Mouse (Mus musculus) heart, postnatal 0 days (tissue): ENCODE measurements at regions not wholly inside any gene's neighbourhood (a gene's known extent, or its start where the extent isn't known, plus 50 kb on each side); places are given as distances from the start of the nearest gene placed in this dataset.

Experiments
- ATAC-seq: fragments of 200-750 bp; cut with Nextera tagmentation; 2 replicates; pipeline ENCODE4 v1.8.0; 2017; ENCODE audit warnings: low read depth, moderate number of reproducible peaks, moderate library complexity; ENCODE audit not compliant: insufficient read depth
- DNase-seq: peaks from one replicate; pipeline ENCODE4 v3.0.0-alpha.2; 2016; ENCODE audit warnings: low spot score
- H3K27ac ChIP-seq: fragments of 300-500 bp; sonication (generic); 2 replicates; pipeline ENCODE4 v1.5.1; 2014; ENCODE audit warnings: low read depth, mild to moderate bottlenecking
- H3K27me3 ChIP-seq: fragments of 300-500 bp; sonication (generic); 2 replicates; pipeline ENCODE4 v1.6.1; 2014; ENCODE audit warnings: low read length, mixed read lengths; ENCODE audit not compliant: control insufficient read depth, insufficient read depth
- H3K36me3 ChIP-seq: fragments of 300-500 bp; sonication (generic); replicated peaks from 2 replicates; pipeline ENCODE4 v1.6.1; 2014; ENCODE audit warnings: low read length, mixed read lengths; ENCODE audit not compliant: control insufficient read depth, insufficient read depth
- H3K4me1 ChIP-seq: fragments of 300-500 bp; sonication (generic); 2 replicates; pipeline ENCODE4 v1.6.1; 2014; ENCODE audit warnings: antibody characterized with exemption; ENCODE audit not compliant: control insufficient read depth, insufficient read depth
- H3K4me2 ChIP-seq: fragments of 300-500 bp; sonication (generic); 2 replicates; pipeline ENCODE4 v1.6.1; 2014; ENCODE audit warnings: low read depth, mild to moderate bottlenecking, low read length, moderate library complexity
- H3K4me3 ChIP-seq: fragments of 300-500 bp; sonication (generic); 2 replicates; pipeline ENCODE4 v1.5.1; 2014; ENCODE audit warnings: low read depth, low read length
- H3K9ac ChIP-seq: fragments of 300-500 bp; sonication (generic); replicated peaks from 2 replicates; pipeline ENCODE4 v1.6.1; 2014; ENCODE audit warnings: low read depth, low read length, mixed read lengths
- H3K9me3 ChIP-seq: fragments of 300-500 bp; sonication (generic); replicated peaks from 2 replicates; pipeline ENCODE4 v1.6.1; 2016; ENCODE audit warnings: low read length; ENCODE audit not compliant: control insufficient read depth
- CTCF ChIP-seq: IDR thresholded peaks from 2 replicates; pipeline ENCODE4 v1.5.1; 2016; ENCODE audit warnings: antibody characterized with exemption, control low read depth, low read depth
- EP300 ChIP-seq: IDR thresholded peaks from 2 replicates; pipeline ENCODE4 v1.6.1; 2016; ENCODE audit warnings: antibody characterized with exemption, low read depth
- WGBS: fragments of 180-500 bp; shearing (Covaris S2); extraction: QIAGEN DNeasy Blood & Tissue Kit; methylation state at CpG from one replicate; pipeline ENCODE4 v1.1.7; 2014; 5-methylcytosine and 5-hydroxymethylcytosine counted together

- Histone ChIP-seq H3K4me2 (no peak overlapping the region), H3K4me1 (peaks cover 10% of the 10 kb centered on the region), H3K27ac (no peak overlapping the region), H3K27me3 (no peaks in the 10 kb centered on the region), H3K9me3 (no peaks in the 10 kb centered on the region), H3K36me3 (no peaks in the 10 kb centered on the region), H3K4me3 (no peak overlapping the region), H3K9ac (no peak overlapping the region)
- no peak for TF ChIP-seq EP300
- DNase-seq (no peak), ATAC-seq (no peak)
- 46% methylated on average over 2 of the region's 2 CpGs for WGBS
Measured at GRCm38 (mm10) chr15:36900940-36901339, 106.6 kb downstream of the Zfp706 start.

- ATAC-seq, result no peak
- no peak overlapping the region for H3K4me3 ChIP-seq
- H3K36me3 ChIP-seq, result no peaks in the 10 kb centered on the region
- H3K4me2 ChIP-seq, result no peak overlapping the region
- no peaks in the 10 kb centered on the region for H3K9me3 ChIP-seq
- no peaks in the 10 kb centered on the region for H3K27me3 ChIP-seq
- 71% methylated on average over 2 of the region's 2 CpGs for WGBS
- no peak overlapping the region for H3K27ac ChIP-seq
- no peak overlapping the region for H3K9ac ChIP-seq
- peaks cover 10% of the 10 kb centered on the region for H3K4me1 ChIP-seq
- no peak for DNase-seq
- no peak for TF ChIP-seq EP300
- TF ChIP-seq CTCF, result no peak
Measured at GRCm38 (mm10) chr15:36899882-36900281, 107.7 kb downstream of the Zfp706 start.

GRCm38 (mm10) chr15:36898857-36899523, 108.6 kb downstream of the Zfp706 start:
- Histone ChIP-seq H3K27ac (no peak overlapping the region), H3K4me3 (no peak overlapping the region), H3K9me3 (no peaks in the 10 kb centered on the region), H3K36me3 (no peaks in the 10 kb centered on the region), H3K4me1 (peaks cover 10% of the 10 kb centered on the region), H3K9ac (no peak overlapping the region), H3K27me3 (no peaks in the 10 kb centered on the region), H3K4me2 (no peak overlapping the region)
- DNase-seq (no peak), ATAC-seq (no peak)
- no peak for TF ChIP-seq CTCF
- no peak for TF ChIP-seq EP300
- 73% methylated on average over 11 of the region's 11 CpGs for WGBS

GRCm38 (mm10) chr15:36898326-36898725, 109.2 kb downstream of the Zfp706 start:
- TF ChIP-seq CTCF (no peak), EP300 (no peak)
- Histone ChIP-seq H3K36me3 (no peaks in the 10 kb centered on the region), H3K27me3 (no peaks in the 10 kb centered on the region), H3K4me2 (no peak overlapping the region), H3K9me3 (no peaks in the 10 kb centered on the region), H3K4me3 (no peak overlapping the region), H3K4me1 (peaks cover 10% of the 10 kb centered on the region), H3K27ac (no peak overlapping the region), H3K9ac (no peak overlapping the region)
- 87% methylated on average over 6 of the region's 6 CpGs for WGBS
- ATAC-seq, result no peak
- no peak for DNase-seq

- 88% methylated on average over 4 of the region's 4 CpGs for WGBS
Measured at GRCm38 (mm10) chr15:36896265-36896664, 111.3 kb downstream of the Zfp706 start.

GRCm38 (mm10) chr15:36895031-36895430, 112.5 kb downstream of the Zfp706 start:
- Histone ChIP-seq H3K36me3 (no peaks in the 10 kb centered on the region), H3K9me3 (no peaks in the 10 kb centered on the region), H3K4me3 (no peak overlapping the region), H3K27me3 (no peaks in the 10 kb centered on the region), H3K4me2 (no peak overlapping the region), H3K27ac (no peak overlapping the region), H3K9ac (no peak overlapping the region), H3K4me1 (no peaks in the 10 kb centered on the region)
- 76% methylated on average over 4 of the region's 4 CpGs for WGBS
- TF ChIP-seq CTCF, result no peak
- no peak for TF ChIP-seq EP300
- no peak for ATAC-seq
- no peak for DNase-seq

More at GRCm38 (mm10) chr15:36896265-36896664, 111.3 kb downstream of the Zfp706 start:
- no peak overlapping the region for H3K27ac ChIP-seq
- no peak overlapping the region for H3K9ac ChIP-seq
- H3K4me3 ChIP-seq, result no peak overlapping the region
- H3K9me3 ChIP-seq, result no peaks in the 10 kb centered on the region
- H3K4me1 ChIP-seq, result peaks cover 1% of the 10 kb centered on the region; the same call in 1 of the 2 replicates
- no peak overlapping the region for H3K4me2 ChIP-seq
- H3K27me3 ChIP-seq, result no peaks in the 10 kb centered on the region
- no peak for DNase-seq
- no peaks in the 10 kb centered on the region for H3K36me3 ChIP-seq
- TF ChIP-seq EP300 (no peak), CTCF (no peak)
- ATAC-seq, result no peak
